Mouse (Mus musculus) heart, postnatal 0 days (tissue): ENCODE data around the gene Frem1.

Experiments
- CTCF ChIP-seq: IDR thresholded peaks from 2 replicates; pipeline ENCODE4 v1.5.1; 2016; ENCODE audit warnings: antibody characterized with exemption, control low read depth, low read depth
- EP300 ChIP-seq: IDR thresholded peaks from 2 replicates; pipeline ENCODE4 v1.6.1; 2016; ENCODE audit warnings: antibody characterized with exemption, low read depth

DNA sequence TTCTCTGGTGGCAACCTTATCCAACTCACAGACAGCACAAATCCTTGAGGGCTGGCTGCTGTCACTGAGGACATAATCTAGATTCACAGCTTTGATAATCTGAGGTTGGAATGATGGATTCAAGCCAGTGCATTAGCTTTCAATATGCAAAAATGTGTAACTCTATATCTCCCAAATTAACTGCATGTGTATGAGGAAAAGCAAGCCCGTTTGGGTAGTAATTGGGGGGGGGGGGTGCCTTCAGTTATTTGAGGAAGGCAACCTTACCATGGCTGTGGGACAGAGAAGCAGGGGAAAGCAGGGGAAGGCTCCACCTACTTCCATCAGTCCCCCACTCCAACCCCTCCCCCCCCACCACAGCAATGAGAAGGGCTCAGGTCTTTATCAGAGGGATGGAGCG is 5.3 kb downstream of the Frem1 start:
- TF ChIP-seq EP300, result no peak
- TF ChIP-seq CTCF, result no peak
